11 mouse cellular contexts compared by ENCODE assay signal in genomic region chr7:101378796-101379465, GRCm38 (mm10). TPM values are rescaled to one million over a fixed set of nuclear protein-coding genes. Genes with fewer than 3 reads are reported as not detected.
DNase-seq lines count a peak whose midpoint lies in the region; ATAC-seq and TF ChIP-seq lines count a peak whose summit lies in the region.
"Had no signal": no experiment of that assay in that cellular context is flagged by ENCODE, and none has a peak within 500 bp of the region (broad histone marks: within the 10 kb centered on the region; RNA-seq: fewer than 3 reads in every experiment).

No protein-coding gene starts in this region.

- H3K4me3 ChIP-seq in heart, embryonic 13.5 days = peak overlapping the region; percentile 40
- H3K4me3 ChIP-seq in CH12.LX (replicated peaks in 1 of 3; ENCODE audit: low read depth in 2 of 3, low read length in 2 of 3, poor library complexity in 1 of 3) = peak overlapping the region; percentile 51 to 90 (median 60)
- H3K4me3 ChIP-seq in intestine, embryonic 14.5 days (ENCODE audit: low read depth, low read length) = peak overlapping the region; percentile 25
- no peak overlapping the region for H3K4me3 ChIP-seq in liver, embryonic 13.5 days (replicated peaks)
- H3K4me3 ChIP-seq: neural tube, embryonic 13.5 days had no signal

- H3K36me3 ChIP-seq in heart, embryonic 13.5 days = no peaks in the 10 kb centered on the region
- H3K36me3 ChIP-seq in CH12.LX (replicated peaks in 1 of 2; ENCODE audit: control insufficient read depth in 1 of 2, insufficient read depth in 1 of 2, low read length in 1 of 2) = peaks cover 4 to 65% of the 10 kb centered on the region in 2 experiments
- no peaks in the 10 kb centered on the region for H3K36me3 ChIP-seq in intestine, embryonic 14.5 days (ENCODE audit: control insufficient read depth, insufficient read depth, low read length)
- peaks cover 7% of the 10 kb centered on the region; the same call in 1 of the 2 replicates for H3K36me3 ChIP-seq in liver, embryonic 13.5 days
- H3K36me3 ChIP-seq: neural tube, embryonic 13.5 days had no signal

- no peak for TF ChIP-seq POLR2A in CH12.LX (IDR thresholded peaks at IDR 0.05; ENCODE audit: low read depth, low read length)

- DNase-seq in heart, adult 8-10 months (ENCODE audit: low spot score) = no peak
- DNase-seq in CH12.LX (ENCODE audit: extremely low read depth) = no peak
- no peak for DNase-seq in intestine, embryonic 14.5 days (ENCODE audit: low spot score)
- no peak for DNase-seq in liver, embryonic 13.5 days
- DNase-seq in yolk sac, embryonic 10.5 days (ENCODE audit: low spot score) = no peak
- DNase-seq in cerebellum, adult 11-12 months = no peak
- DNase-seq in frontal cortex, postnatal 36 days (ENCODE audit: low spot score in 2 of 2) = no peak
- DNase-seq: cerebellum, adult 18-20 months had no signal

- H3K4me1 ChIP-seq in heart, embryonic 13.5 days = peaks cover 33% of the 10 kb centered on the region
- H3K4me1 ChIP-seq in CH12.LX (ENCODE audit: control insufficient read depth in 1 of 2, insufficient read depth in 2 of 2) = peaks cover 39 to 67% of the 10 kb centered on the region in 2 experiments
- H3K4me1 ChIP-seq in intestine, embryonic 14.5 days (replicated peaks; ENCODE audit: control insufficient read depth, insufficient read depth, low read length) = peaks cover 28% of the 10 kb centered on the region; the same call in 1 of the 2 replicates
- H3K4me1 ChIP-seq in liver, embryonic 13.5 days (replicated peaks) = peaks cover 52% of the 10 kb centered on the region

- peak overlapping the region; percentile 78 for H3K27ac ChIP-seq in heart, embryonic 13.5 days (replicated peaks)
- no peak overlapping the region; the same call in 1 of the 2 replicates for H3K27ac ChIP-seq in CH12.LX (ENCODE audit: insufficient read depth, low read depth)
- peak overlapping the region; percentile 48; the same call in 1 of the 2 replicates for H3K27ac ChIP-seq in intestine, embryonic 14.5 days (ENCODE audit: low read depth)
- H3K27ac ChIP-seq in liver, embryonic 13.5 days = peak overlapping the region; percentile 70
- H3K27ac ChIP-seq: neural tube, embryonic 13.5 days had no signal

- H3K9ac ChIP-seq in heart, embryonic 13.5 days = peak overlapping the region; percentile 77
- H3K9ac ChIP-seq in CH12.LX (ENCODE audit: insufficient read depth, low read depth) = peak overlapping the region; percentile 93
- H3K9ac ChIP-seq in intestine, embryonic 14.5 days (ENCODE audit: low read length) = peak overlapping the region; percentile 55
- H3K9ac ChIP-seq in liver, embryonic 13.5 days = peak overlapping the region; percentile 45; the same call in 1 of the 2 replicates

- peak overlapping the region; percentile 65 for H3K4me2 ChIP-seq in heart, embryonic 13.5 days
- peak overlapping the region; percentile 74 for H3K4me2 ChIP-seq in CH12.LX (ENCODE audit: insufficient read depth, low read depth, poor library complexity, severe bottlenecking)
- peak overlapping the region; percentile 65 for H3K4me2 ChIP-seq in intestine, embryonic 14.5 days (ENCODE audit: low read length)
- H3K4me2 ChIP-seq in liver, embryonic 13.5 days = peak overlapping the region; percentile 54

- no peaks in the 10 kb centered on the region for H3K9me3 ChIP-seq in heart, embryonic 13.5 days
- H3K9me3 ChIP-seq in CH12.LX (replicated peaks; ENCODE audit: low read length) = no peaks in the 10 kb centered on the region
- H3K9me3 ChIP-seq in intestine, embryonic 14.5 days (ENCODE audit: control insufficient read depth, low read length) = no peaks in the 10 kb centered on the region
- no peaks in the 10 kb centered on the region for H3K9me3 ChIP-seq in liver, embryonic 13.5 days (replicated peaks)
- H3K9me3 ChIP-seq: neural tube, embryonic 13.5 days had no signal

- no peaks in the 10 kb centered on the region for H3K27me3 ChIP-seq in heart, embryonic 13.5 days (replicated peaks)
- H3K27me3 ChIP-seq in CH12.LX (replicated peaks) = no peaks in the 10 kb centered on the region
- no peaks in the 10 kb centered on the region for H3K27me3 ChIP-seq in intestine, embryonic 14.5 days (replicated peaks; ENCODE audit: control insufficient read depth, insufficient read depth, low read length)
- H3K27me3 ChIP-seq in liver, embryonic 13.5 days = no peaks in the 10 kb centered on the region
- H3K27me3 ChIP-seq: neural tube, embryonic 13.5 days had no signal

- dilution Hi-C loops in CH12.LX (cut with MboI; ENCODE audit: extremely low pct_ligation_motif_present, extremely low pct_unique_long_range_greater_than_20kb, low sequenced_read_pairs) = no loop called here

- no peak for ATAC-seq in heart, embryonic 13.5 days (ENCODE audit: extremely low read depth, insufficient number of reproducible peaks, low FRiP score, low TSS enrichment)
- ATAC-seq in intestine, embryonic 14.5 days (replicated peaks; ENCODE audit: low FRiP score, low TSS enrichment, low read depth) = no peak
- 0 out of 2 replicates have a peak, but pooled peaks have one; percentile 7 for ATAC-seq in liver, embryonic 13.5 days (ENCODE audit: low read depth)

- in situ Hi-C loops in CH12.LX (cut with MboI; ENCODE audit: low pct_ligation_motif_present, low pct_unique_long_range_greater_than_20kb, low sequenced_read_pairs) = loop anchor here (10.0 kb wide), 2 partner anchors 314 to 404 kb away; partner anchors contain the start of gene P2ry6

- no peak for TF ChIP-seq RAD21 in CH12.LX (IDR thresholded peaks at IDR 0.05; ENCODE audit: low read depth, low read length)

- 49% methylated on average over 5 of the region's 5 CpGs for WGBS in heart, embryonic 13.5 days
- 45% methylated on average over 5 of the region's 5 CpGs for WGBS in intestine, embryonic 14.5 days
- 55% methylated on average over 5 of the region's 5 CpGs for WGBS in liver, embryonic 13.5 days (ENCODE audit: insufficient replicate concordance)

- TF ChIP-seq EP300 in CH12.LX (IDR thresholded peaks at IDR 0.05; ENCODE audit: low read length) = no peak

- no peak for TF ChIP-seq CTCF in CH12.LX (conservative IDR thresholded peaks at IDR 0.05 in 1 of 2, IDR thresholded peaks at IDR 0.05 in 1 of 2; ENCODE audit: low read depth in 2 of 2, low read length in 2 of 2)

- peaks cover 6% of the 10 kb centered on the region for H3K79me2 ChIP-seq in CH12.LX (replicated peaks; ENCODE audit: control insufficient read depth, extremely low read depth, insufficient read depth, poor library complexity, severe bottlenecking)

TF ChIP-seq in CH12.LX, 34 proteins besides CTCF, POLR2A, EP300 and RAD21:
- TF ChIP-seq USF1 (IDR thresholded peaks at IDR 0.05; ENCODE audit: low read depth, low read length) = no peak
- no peak for TF ChIP-seq E2F4 (IDR thresholded peaks at IDR 0.05; ENCODE audit: insufficient replicate concordance, low read depth, low read length)
- no peak for TF ChIP-seq TBP (conservative IDR thresholded peaks at IDR 0.05; ENCODE audit: low read depth, low read length)
- no peak for TF ChIP-seq JUN (IDR thresholded peaks at IDR 0.05; ENCODE audit: insufficient read depth, low read depth, low read length)
- TF ChIP-seq ZNF384 (IDR thresholded peaks at IDR 0.05; ENCODE audit: low read depth, low read length) = no peak
- no peak for TF ChIP-seq UBTF (IDR thresholded peaks at IDR 0.05; ENCODE audit: low read depth, low read length)
- TF ChIP-seq CHD1 (IDR thresholded peaks at IDR 0.05; ENCODE audit: low read depth, low read length) = no peak
- TF ChIP-seq ELF1 (IDR thresholded peaks at IDR 0.05; ENCODE audit: low read depth, low read length) = no peak
- no peak for TF ChIP-seq MAFK (IDR thresholded peaks at IDR 0.05; ENCODE audit: insufficient replicate concordance, low read length)
- no peak for TF ChIP-seq BHLHE40 (IDR thresholded peaks at IDR 0.05; ENCODE audit: low read depth, low read length)
- no peak for TF ChIP-seq HCFC1 (IDR thresholded peaks at IDR 0.05; ENCODE audit: low read depth, low read length)
- TF ChIP-seq POLR2AphosphoS2 (IDR thresholded peaks at IDR 0.05; ENCODE audit: low read depth, low read length) = no peak
- no peak for TF ChIP-seq SMC3 (IDR thresholded peaks at IDR 0.05; ENCODE audit: low read depth, low read length)
- no peak for TF ChIP-seq ZMIZ1 (IDR thresholded peaks at IDR 0.05; ENCODE audit: low read depth, low read length)
- no peak for TF ChIP-seq NELFE (IDR thresholded peaks at IDR 0.05; ENCODE audit: low read depth, low read length)
- TF ChIP-seq SIN3A (IDR thresholded peaks at IDR 0.05; ENCODE audit: low read length) = no peak
- TF ChIP-seq TCF12 (IDR thresholded peaks at IDR 0.05; ENCODE audit: low read depth, low read length) = no peak

RNA-seq across cellular contexts. Expression of gene Arap1, which starts 31.1 kb away (rescaled TPM):
- 25.6 and 26.3 TPM in 2 replicates for polyA plus RNA-seq in heart, embryonic 13.5 days (2015; fragmentation: Nextera tagmentation; extraction: Ambion mirVana)
- total RNA-seq in heart, adult 8-10 months (2022) = 10 to 100 TPM; 27.2 to 40.0 (median 28.4) TPM
- 31.9 and 38.5 TPM in 2 replicates for total RNA-seq in CH12.LX (2012; rRNA removed)
- total RNA-seq in CH12.LX (2014; rRNA removed) = 17.8 and 21.2 TPM in 2 replicates
- polyA plus RNA-seq in CH12.LX (2012; ENCODE audit: insufficient read length, low read depth) = 46.1 and 60.0 TPM in 2 replicates
- 70.1 and 72.1 TPM in 2 replicates for polyA plus RNA-seq in intestine, embryonic 14.5 days (2014; fragmentation: Nextera tagmentation; extraction: Ambion mirVana)
- 13.1 and 14.8 TPM in 2 replicates for polyA plus RNA-seq in liver, embryonic 13.5 days (2015; fragmentation: Nextera tagmentation; extraction: Ambion mirVana)

RNA-seq across cellular contexts. Expression of gene Gm45837, which starts 31.8 kb away (rescaled TPM):
- not detected in 2 replicates for polyA plus RNA-seq in heart, embryonic 13.5 days (2015; fragmentation: Nextera tagmentation; extraction: Ambion mirVana)
- total RNA-seq in heart, adult 8-10 months (2022) = 1 to 10 TPM in 2 of 4 experiments, not detected in 2; 3.7 to 4.3 TPM
- total RNA-seq in CH12.LX (2012; rRNA removed) (0.04 TPM in 1 of 2 replicates, not detected in the other), CH12.LX (2014; rRNA removed) (not detected in 2 replicates)
- polyA plus RNA-seq in CH12.LX (2012; ENCODE audit: insufficient read length, low read depth) = 0.56 and 0.84 TPM in 2 replicates
- polyA plus RNA-seq in intestine, embryonic 14.5 days (2014; fragmentation: Nextera tagmentation; extraction: Ambion mirVana) = 3.9 TPM in 1 of 2 replicates, not detected in the other
- 0.31 and 3.1 TPM in 2 replicates for polyA plus RNA-seq in liver, embryonic 13.5 days (2015; fragmentation: Nextera tagmentation; extraction: Ambion mirVana)
- polyA plus RNA-seq: gonadal fat pad, adult 2 months; neural tube, embryonic 13.5 days had no signal

RNA-seq across cellular contexts. Expression of gene Pde2a, which starts 42.6 kb away (rescaled TPM):
- 10.4 and 11.5 TPM in 2 replicates for polyA plus RNA-seq in heart, embryonic 13.5 days (2015; fragmentation: Nextera tagmentation; extraction: Ambion mirVana)
- 10 to 100 TPM; 46.1 to 58.6 (median 52.8) TPM for total RNA-seq in heart, adult 8-10 months (2022)
- total RNA-seq in CH12.LX (2012; rRNA removed) (0.08 TPM in 2 replicates), CH12.LX (2014; rRNA removed) (0.28 and 0.40 TPM in 2 replicates)
- polyA plus RNA-seq in CH12.LX (2012; ENCODE audit: insufficient read length, low read depth) = not detected in 2 replicates
- polyA plus RNA-seq in intestine, embryonic 14.5 days (2014; fragmentation: Nextera tagmentation; extraction: Ambion mirVana) = 16.4 and 20.0 TPM in 2 replicates
- 4.0 and 6.7 TPM in 2 replicates for polyA plus RNA-seq in liver, embryonic 13.5 days (2015; fragmentation: Nextera tagmentation; extraction: Ambion mirVana)
